Mouse (Mus musculus): ENCODE measurements around the gene Mdm2. TPM values are rescaled to one million over a fixed set of nuclear protein-coding genes. Genes with fewer than 3 reads are reported as not detected.

The Mdm2 gene
- polyA plus RNA-seq, 1 experiment from 2014 or later = 39.7 TPM

GRCm38 (mm10) chr10:117701034-117701829, 9.3 kb downstream of the Mdm2 start:
- ATAC-seq (replicated peaks; ENCODE audit: low FRiP score, low TSS enrichment, low read depth) (no peak), DNase-seq (ENCODE audit: low spot score) (no peak)
- H3K9me3 ChIP-seq (ENCODE audit: control insufficient read depth, low read length) = no peaks in the 10 kb centered on the region
- WGBS = 92% methylated on average over 6 of the region's 6 CpGs
- no peak overlapping the region for H3K9ac ChIP-seq (ENCODE audit: low read length)
- no peaks in the 10 kb centered on the region for H3K4me1 ChIP-seq (replicated peaks; ENCODE audit: control insufficient read depth, insufficient read depth, low read length)
- H3K27me3 ChIP-seq (replicated peaks; ENCODE audit: control insufficient read depth, insufficient read depth, low read length) = no peaks in the 10 kb centered on the region
- peaks cover 99% of the 10 kb centered on the region for H3K36me3 ChIP-seq (ENCODE audit: control insufficient read depth, insufficient read depth, low read length)
- no peak overlapping the region for H3K27ac ChIP-seq (ENCODE audit: low read depth)
- no peak overlapping the region for H3K4me2 ChIP-seq (ENCODE audit: low read length)
- H3K4me3 ChIP-seq (ENCODE audit: low read depth, low read length) = no peak overlapping the region

GRCm38 (mm10) chr10:117700450-117700849, 10.1 kb downstream of the Mdm2 start:
- Histone ChIP-seq H3K27ac (ENCODE audit: low read depth) (no peak overlapping the region), H3K4me3 (ENCODE audit: low read depth, low read length) (no peak overlapping the region), H3K4me2 (ENCODE audit: low read length) (no peak overlapping the region), H3K27me3 (replicated peaks; ENCODE audit: control insufficient read depth, insufficient read depth, low read length) (no peaks in the 10 kb centered on the region), H3K36me3 (ENCODE audit: control insufficient read depth, insufficient read depth, low read length) (peaks cover 99% of the 10 kb centered on the region), H3K4me1 (replicated peaks; ENCODE audit: control insufficient read depth, insufficient read depth, low read length) (no peaks in the 10 kb centered on the region), H3K9ac (ENCODE audit: low read length) (no peak overlapping the region), H3K9me3 (ENCODE audit: control insufficient read depth, low read length) (no peaks in the 10 kb centered on the region)
- DNase-seq (ENCODE audit: low spot score) (peak; percentile 41), ATAC-seq (replicated peaks; ENCODE audit: low FRiP score, low TSS enrichment, low read depth) (no peak)
- 96% methylated on average over 1 of the region's 1 CpGs for WGBS

- Histone ChIP-seq H3K9ac (ENCODE audit: low read length) (no peak overlapping the region), H3K27me3 (replicated peaks; ENCODE audit: control insufficient read depth, insufficient read depth, low read length) (no peaks in the 10 kb centered on the region), H3K36me3 (ENCODE audit: control insufficient read depth, insufficient read depth, low read length) (peaks cover 99% of the 10 kb centered on the region), H3K27ac (ENCODE audit: low read depth) (no peak overlapping the region), H3K4me1 (replicated peaks; ENCODE audit: control insufficient read depth, insufficient read depth, low read length) (no peaks in the 10 kb centered on the region), H3K4me2 (ENCODE audit: low read length) (no peak overlapping the region), H3K9me3 (ENCODE audit: control insufficient read depth, low read length) (no peaks in the 10 kb centered on the region), H3K4me3 (ENCODE audit: low read depth, low read length) (no peak overlapping the region)
- ATAC-seq (replicated peaks; ENCODE audit: low FRiP score, low TSS enrichment, low read depth) (no peak), DNase-seq (ENCODE audit: low spot score) (no peak)
- WGBS = 94% methylated on average over 4 of the region's 4 CpGs
Observed at GRCm38 (mm10) chr10:117699914-117700313, 10.6 kb downstream of the Mdm2 start.

GRCm38 (mm10) chr10:117698313-117699138, 12.0 kb downstream of the Mdm2 start:
- H3K4me2 ChIP-seq (ENCODE audit: low read length) = no peak overlapping the region
- no peaks in the 10 kb centered on the region for H3K4me1 ChIP-seq (replicated peaks; ENCODE audit: control insufficient read depth, insufficient read depth, low read length)
- H3K4me3 ChIP-seq (ENCODE audit: low read depth, low read length) = no peak overlapping the region
- H3K9ac ChIP-seq (ENCODE audit: low read length) = no peak overlapping the region
- no peak overlapping the region for H3K27ac ChIP-seq (ENCODE audit: low read depth)
- no peak for DNase-seq (ENCODE audit: low spot score)
- H3K36me3 ChIP-seq (ENCODE audit: control insufficient read depth, insufficient read depth, low read length) = peaks cover 97% of the 10 kb centered on the region
- ATAC-seq (replicated peaks; ENCODE audit: low FRiP score, low TSS enrichment, low read depth) = no peak
- H3K27me3 ChIP-seq (replicated peaks; ENCODE audit: control insufficient read depth, insufficient read depth, low read length) = no peaks in the 10 kb centered on the region
- WGBS = 96% methylated on average over 10 of the region's 10 CpGs
- no peaks in the 10 kb centered on the region for H3K9me3 ChIP-seq (ENCODE audit: control insufficient read depth, low read length)

- no peaks in the 10 kb centered on the region for H3K4me1 ChIP-seq (replicated peaks; ENCODE audit: control insufficient read depth, insufficient read depth, low read length)
- ATAC-seq (replicated peaks; ENCODE audit: low FRiP score, low TSS enrichment, low read depth) (no peak), DNase-seq (ENCODE audit: low spot score) (no peak)
- no peak overlapping the region for H3K9ac ChIP-seq (ENCODE audit: low read length)
- H3K9me3 ChIP-seq (ENCODE audit: control insufficient read depth, low read length) = no peaks in the 10 kb centered on the region
- no peak overlapping the region for H3K4me2 ChIP-seq (ENCODE audit: low read length)
- H3K4me3 ChIP-seq (ENCODE audit: low read depth, low read length) = no peak overlapping the region
- WGBS = 97% methylated on average over 3 of the region's 3 CpGs
- peaks cover 95% of the 10 kb centered on the region for H3K36me3 ChIP-seq (ENCODE audit: control insufficient read depth, insufficient read depth, low read length)
- no peak overlapping the region for H3K27ac ChIP-seq (ENCODE audit: low read depth)
- H3K27me3 ChIP-seq (replicated peaks; ENCODE audit: control insufficient read depth, insufficient read depth, low read length) = no peaks in the 10 kb centered on the region
Observed at GRCm38 (mm10) chr10:117697561-117698115, 12.9 kb downstream of the Mdm2 start.

GRCm38 (mm10) chr10:117696827-117697560, 13.6 kb downstream of the Mdm2 start:
- Histone ChIP-seq H3K9me3 (ENCODE audit: control insufficient read depth, low read length) (no peaks in the 10 kb centered on the region), H3K4me3 (ENCODE audit: low read depth, low read length) (no peak overlapping the region), H3K4me2 (ENCODE audit: low read length) (no peak overlapping the region), H3K27ac (ENCODE audit: low read depth) (no peak overlapping the region), H3K9ac (ENCODE audit: low read length) (no peak overlapping the region), H3K36me3 (ENCODE audit: control insufficient read depth, insufficient read depth, low read length) (peaks cover 95% of the 10 kb centered on the region), H3K4me1 (replicated peaks; ENCODE audit: control insufficient read depth, insufficient read depth, low read length) (no peaks in the 10 kb centered on the region), H3K27me3 (replicated peaks; ENCODE audit: control insufficient read depth, insufficient read depth, low read length) (no peaks in the 10 kb centered on the region)
- ATAC-seq (replicated peaks; ENCODE audit: low FRiP score, low TSS enrichment, low read depth) = no peak
- no peak for DNase-seq (ENCODE audit: low spot score)
- 94% methylated on average over 6 of the region's 6 CpGs for WGBS

- peaks cover 95% of the 10 kb centered on the region for H3K36me3 ChIP-seq (ENCODE audit: control insufficient read depth, insufficient read depth, low read length)
- H3K27ac ChIP-seq (ENCODE audit: low read depth) = no peak overlapping the region
- no peaks in the 10 kb centered on the region for H3K27me3 ChIP-seq (replicated peaks; ENCODE audit: control insufficient read depth, insufficient read depth, low read length)
- H3K4me3 ChIP-seq (ENCODE audit: low read depth, low read length) = no peak overlapping the region
- H3K9me3 ChIP-seq (ENCODE audit: control insufficient read depth, low read length) = no peaks in the 10 kb centered on the region
- WGBS = 93% methylated on average over 8 of the region's 8 CpGs
- no peak overlapping the region for H3K9ac ChIP-seq (ENCODE audit: low read length)
- no peaks in the 10 kb centered on the region for H3K4me1 ChIP-seq (replicated peaks; ENCODE audit: control insufficient read depth, insufficient read depth, low read length)
- ATAC-seq (replicated peaks; ENCODE audit: low FRiP score, low TSS enrichment, low read depth) (no peak), DNase-seq (ENCODE audit: low spot score) (no peak)
- H3K4me2 ChIP-seq (ENCODE audit: low read length) = no peak overlapping the region
Observed at GRCm38 (mm10) chr10:117696021-117696826, 14.3 kb downstream of the Mdm2 start.

- DNase-seq (ENCODE audit: low spot score) = no peak
- no peak for ATAC-seq (replicated peaks; ENCODE audit: low FRiP score, low TSS enrichment, low read depth)
- H3K27me3 ChIP-seq (replicated peaks; ENCODE audit: control insufficient read depth, insufficient read depth, low read length) = no peaks in the 10 kb centered on the region
- 95% methylated on average over 4 of the region's 4 CpGs for WGBS
- peaks cover 95% of the 10 kb centered on the region for H3K36me3 ChIP-seq (ENCODE audit: control insufficient read depth, insufficient read depth, low read length)
- no peak overlapping the region for H3K4me3 ChIP-seq (ENCODE audit: low read depth, low read length)
- no peaks in the 10 kb centered on the region for H3K9me3 ChIP-seq (ENCODE audit: control insufficient read depth, low read length)
- H3K27ac ChIP-seq (ENCODE audit: low read depth) = no peak overlapping the region
- H3K9ac ChIP-seq (ENCODE audit: low read length) = no peak overlapping the region
- no peak overlapping the region for H3K4me2 ChIP-seq (ENCODE audit: low read length)
- no peaks in the 10 kb centered on the region for H3K4me1 ChIP-seq (replicated peaks; ENCODE audit: control insufficient read depth, insufficient read depth, low read length)
Observed at GRCm38 (mm10) chr10:117695605-117696004, 15.0 kb downstream of the Mdm2 start.
